Mouse (Mus musculus) lung, postnatal 0 days (tissue): ENCODE results near the gene Cela2a.

ENCODE experiments used
- CTCF ChIP-seq: IDR thresholded peaks from 2 replicates; pipeline ENCODE4 v1.5.1; 2016; ENCODE audit warnings: antibody characterized with exemption, mild to moderate bottlenecking
- EP300 ChIP-seq: IDR thresholded peaks from 2 replicates; pipeline ENCODE4 v1.6.1; 2016; ENCODE audit warnings: antibody characterized with exemption, mild to moderate bottlenecking, control low read depth

- no peak for TF ChIP-seq CTCF
- TF ChIP-seq EP300: no peak
Measured at GRCm38 (mm10) chr4:141859351-141859750, 33.4 kb upstream of the Cela2a start.
